Mouse (Mus musculus) heart, adult 8-10 months (tissue): Measurements from ENCODE around the gene Card10. TPM values are rescaled to one million over a fixed set of nuclear protein-coding genes. Genes with fewer than 3 reads are reported as not detected.

ENCODE experiments used
- DNase-seq: peaks from one replicate; pipeline ENCODE4 v3.0.0; 2022; ENCODE audit warnings: low spot score
- total RNA-seq, 4 experiments: library from RNA; stranded (reverse); gene quantifications; 2 replicates each; pipeline ENCODE4 v1.2.4; 2022

The Card10 gene
- total RNA-seq, 4 experiments from 2014 or later, result 14.3 to 16.1 (median 15.2) TPM

DNA sequence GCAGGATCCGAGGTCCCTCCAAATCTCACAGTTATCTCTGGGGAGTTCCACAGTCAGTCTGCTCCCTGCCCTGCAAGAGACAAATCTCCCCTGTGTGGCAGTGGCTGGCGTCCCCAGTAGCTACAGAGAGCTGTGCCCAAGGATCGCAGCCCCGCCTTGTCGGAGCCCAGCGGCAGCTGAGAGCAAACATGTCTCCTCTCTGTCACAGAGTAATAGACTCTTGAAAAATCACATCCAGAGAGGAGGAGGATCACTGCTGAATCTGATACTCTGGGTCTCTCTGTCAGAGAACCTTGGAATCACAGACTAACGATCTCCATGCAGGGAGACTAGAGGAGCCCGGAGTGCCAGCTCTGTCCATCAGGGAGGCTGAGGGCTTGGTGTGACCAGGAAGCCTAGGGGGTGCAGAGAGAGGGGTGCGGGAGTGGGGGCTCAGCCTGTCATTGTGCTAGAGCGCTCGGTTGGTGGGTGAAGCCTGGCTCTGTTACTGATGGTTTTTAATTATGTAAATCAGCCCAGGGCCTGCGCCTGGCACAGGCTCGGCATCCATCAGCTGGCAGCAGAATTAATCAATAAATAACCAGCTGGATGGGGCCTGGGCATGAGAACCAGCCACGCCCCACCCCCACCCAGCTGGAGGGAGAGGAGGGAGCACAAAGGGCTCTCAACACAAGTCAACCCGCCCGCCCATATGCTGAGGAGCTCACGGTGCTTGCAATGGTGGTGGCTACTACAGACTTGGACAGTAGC lies 67.2 kb downstream of the Card10 start:
- no peak for DNase-seq

DNA sequence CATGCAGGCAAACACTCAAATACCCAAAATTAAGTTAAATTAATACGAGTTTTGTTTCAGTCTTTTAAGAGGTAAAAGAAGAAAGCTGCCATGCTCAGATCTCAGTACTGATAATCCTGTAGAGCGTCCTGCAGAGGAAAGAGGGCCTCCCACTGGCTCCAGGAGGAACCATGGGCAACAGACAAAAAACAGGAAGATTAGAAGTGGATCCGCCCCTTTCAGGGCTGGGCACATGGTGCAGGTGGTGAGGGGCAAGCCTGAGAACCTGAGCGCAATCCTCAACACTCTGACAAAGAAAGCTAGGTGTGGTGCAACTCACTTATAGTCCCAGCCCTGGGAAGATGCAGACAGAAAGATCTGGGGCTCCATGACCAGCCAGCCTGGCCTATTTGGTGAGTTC lies 71.0 kb downstream of the Card10 start:
- no peak for DNase-seq

DNA sequence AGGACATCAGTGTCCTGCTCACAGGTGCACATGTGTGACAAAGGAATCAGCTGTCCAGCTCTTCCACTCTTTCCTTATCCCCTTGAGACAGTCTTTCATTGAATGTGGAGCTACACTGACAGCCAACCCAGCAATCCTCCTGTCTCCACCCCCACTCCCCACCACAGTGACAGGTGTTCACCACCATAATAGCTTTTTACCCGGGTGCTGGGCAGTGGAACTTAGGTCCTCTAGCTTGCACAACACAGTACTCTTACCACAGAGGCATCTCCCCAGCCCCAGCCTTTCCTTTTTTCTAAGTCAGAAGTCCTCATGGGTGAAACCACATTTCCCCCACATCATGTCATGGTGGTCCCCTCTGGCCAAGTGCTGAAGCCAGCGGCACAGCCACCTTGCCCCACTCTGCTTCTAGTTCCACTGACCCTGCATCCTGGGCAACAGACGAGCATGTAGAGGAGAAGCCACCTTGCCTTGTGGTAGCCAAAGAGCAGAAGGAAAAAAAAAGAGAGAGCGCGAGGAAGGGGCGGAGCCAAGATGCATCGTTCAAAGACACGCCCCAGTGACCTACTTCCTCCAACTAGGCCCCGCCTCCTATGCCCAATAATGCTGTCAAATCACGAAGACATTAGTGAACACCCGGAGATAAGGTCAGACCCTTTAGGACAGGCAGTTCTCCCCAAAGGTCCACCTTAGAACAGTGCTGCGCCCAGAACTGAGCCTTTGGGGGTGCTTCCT lies 72.4 kb downstream of the Card10 start:
- DNase-seq, result no peak

DNA sequence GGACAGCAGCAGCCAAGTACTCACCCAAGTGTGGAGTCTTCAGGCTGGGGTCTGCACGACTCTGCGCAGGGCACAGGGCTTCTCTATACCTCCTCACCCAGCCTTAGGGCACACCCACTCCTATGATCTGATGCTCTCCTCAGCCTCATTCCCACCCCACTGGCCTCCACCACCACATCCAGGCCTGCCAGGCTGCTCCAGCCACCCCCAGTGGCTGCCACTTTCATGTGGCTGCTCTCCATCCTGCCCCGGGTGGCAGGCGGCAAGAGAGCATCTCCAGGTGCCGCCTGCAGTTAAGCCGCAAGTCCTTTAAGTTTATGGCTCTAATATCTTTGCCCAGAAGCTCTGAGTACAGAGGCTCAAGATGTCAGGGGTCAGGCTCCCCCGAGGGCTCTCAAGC lies 76.1 kb downstream of the Card10 start:
- no peak for DNase-seq

Other genes with a start within 250 kb of the Card10 start
- 1 to 10 TPM; 1.2 to 7.6 (median 2.7) TPM for gene Rac2, start 230.3 kb downstream of the Card10 start, total RNA-seq
- 1 to 10 TPM; 4.2 to 8.7 (median 5.3) TPM for gene Cyth4, start 206.0 kb downstream of the Card10 start, total RNA-seq
- gene Elfn2, start 84.3 kb downstream of the Card10 start, total RNA-seq, result 1 to 10 TPM; 1.9 to 4.4 (median 2.5) TPM
- 10 to 100 TPM in 1 of 4 experiments, 1 to 10 TPM in 3; 7.5 to 11.4 (median 9.5) TPM for gene Mfng, start 29.6 kb downstream of the Card10 start, total RNA-seq
- 10 to 100 TPM; 30.5 to 40.3 (median 39.1) TPM for gene Cdc42ep1, start 39.6 kb upstream of the Card10 start, total RNA-seq
- under 1 TPM in 1 of 4 experiments, not detected in 3; 0.65 TPM for gene Lgals2, start 52.5 kb upstream of the Card10 start, total RNA-seq
- 10 to 100 TPM; 44.8 to 49.1 (median 46.3) TPM for gene Gga1, start 74.1 kb upstream of the Card10 start, total RNA-seq
- not detected for gene Gm49510, start 96.6 kb upstream of the Card10 start, total RNA-seq
- gene Sh3bp1, start 96.7 kb upstream of the Card10 start, total RNA-seq, result 1 to 10 TPM; 2.6 to 6.3 (median 4.1) TPM
- 1 to 10 TPM in 2 of 4 experiments, under 1 TPM in 2; 0.69 to 1.0 (median 0.88) TPM for gene Pdxp, start 110.9 kb upstream of the Card10 start, total RNA-seq
- 100 to 1,000 TPM; 175 to 339 (median 222) TPM for gene Lgals1, start 123.7 kb upstream of the Card10 start, total RNA-seq
- 10 to 100 TPM; 14.7 to 17.9 (median 17.1) TPM for gene Nol12, start 131.9 kb upstream of the Card10 start, total RNA-seq
- gene Triobp, start 144.7 kb upstream of the Card10 start, total RNA-seq, result 10 to 100 TPM; 30.2 to 31.3 (median 31.0) TPM
- 10 to 100 TPM; 64.1 to 92.7 (median 77.5) TPM for gene H1f0, start 225.4 kb upstream of the Card10 start, total RNA-seq
- not detected for gene Galr3, start 238.8 kb upstream of the Card10 start, total RNA-seq